Mouse (Mus musculus) midbrain, embryonic 16.5 days (tissue): ENCODE results near the gene Ap4b1. TPM values are rescaled to one million over a fixed set of nuclear protein-coding genes. Genes with fewer than 3 reads are reported as not detected.

Source experiments
- polyA plus RNA-seq: library from polyadenylated mRNA; unstranded; fragments of >200 nt; fragmentation: Nextera tagmentation; extraction: Ambion mirVana; gene quantifications from 2 replicates; pipeline ENCODE4 v1.2.1, GENCODE M21; 2015

Gene Ap4b1
- polyA plus RNA-seq, 1 experiment from 2014 or later, result 22.8 TPM

Other genes starting within 250 kb of the Ap4b1 start
- gene Syt6, start 234.3 kb upstream of the Ap4b1 start, polyA plus RNA-seq, result 14.7 and 14.8 TPM in 2 replicates
- 0.11 and 0.29 TPM in 2 replicates for gene Atg4a-ps, start 163.5 kb upstream of the Ap4b1 start, polyA plus RNA-seq
- gene Olfml3, start 71.5 kb upstream of the Ap4b1 start, polyA plus RNA-seq, result 4.6 and 5.3 TPM in 2 replicates
- not detected in 2 replicates for gene Gm10964, start 70.2 kb upstream of the Ap4b1 start, polyA plus RNA-seq
- gene Hipk1, start 18.0 kb upstream of the Ap4b1 start, polyA plus RNA-seq, result 11.1 and 11.5 TPM in 2 replicates
- 20.3 and 22.0 TPM in 2 replicates for gene Dclre1b, start 76 bp upstream of the Ap4b1 start, polyA plus RNA-seq
- gene Gm43064, start 53 bp downstream of the Ap4b1 start, polyA plus RNA-seq, result 0.15 and 0.65 TPM in 2 replicates
- 0.31 and 0.36 TPM in 2 replicates for gene Bcl2l15, start 23.1 kb downstream of the Ap4b1 start, polyA plus RNA-seq
- gene Ptpn22, start 50.3 kb downstream of the Ap4b1 start, polyA plus RNA-seq, result 0.39 and 0.62 TPM in 2 replicates
- gene Rsbn1, start 104.6 kb downstream of the Ap4b1 start, polyA plus RNA-seq, result 22.3 and 22.8 TPM in 2 replicates
- gene Phtf1, start 158.6 kb downstream of the Ap4b1 start, polyA plus RNA-seq, result 21.2 and 21.9 TPM in 2 replicates